Mouse (Mus musculus): ENCODE data around the gene Fam189b.
A peak's percentile ranks its signal among the peaks of the same experiment; 100 is the strongest.

Gene Fam189b

DNA sequence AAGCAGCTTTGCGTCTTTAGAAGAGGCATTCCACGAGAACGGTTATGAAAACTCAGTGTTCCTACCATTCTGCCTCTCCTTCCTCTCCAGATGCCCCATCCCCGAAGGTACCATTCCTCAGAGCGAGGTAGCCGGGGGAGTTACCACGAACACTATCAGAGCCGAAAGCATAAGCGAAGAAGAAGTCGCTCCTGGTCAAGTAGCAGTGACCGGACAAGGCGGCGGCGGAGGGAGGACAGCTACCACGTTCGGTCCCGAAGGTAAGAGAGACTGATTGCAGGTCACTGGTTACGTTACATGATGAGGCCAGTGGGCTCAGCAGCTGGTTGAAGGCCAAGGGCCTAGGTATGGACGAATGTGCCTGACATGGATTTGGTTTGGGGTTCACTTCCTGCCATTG lies 16.0 kb upstream of the Fam189b start:
- no peak for DNase-seq

DNA sequence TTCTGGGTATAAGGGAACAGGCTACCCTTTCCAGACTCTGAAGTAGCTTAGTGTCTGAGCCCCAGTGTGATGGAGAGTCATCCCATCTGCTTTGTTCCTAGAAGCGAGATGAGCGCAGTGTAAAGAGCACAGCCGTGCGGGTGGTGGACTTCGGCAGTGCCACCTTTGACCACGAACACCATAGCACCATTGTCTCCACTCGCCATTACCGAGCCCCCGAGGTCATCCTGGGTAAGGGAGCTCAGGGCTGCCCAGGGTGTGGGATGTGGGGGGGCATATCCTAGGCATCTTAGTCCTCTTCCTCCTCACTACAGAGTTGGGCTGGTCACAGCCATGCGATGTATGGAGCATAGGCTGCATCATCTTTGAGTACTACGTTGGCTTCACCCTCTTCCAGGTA lies 8.1 kb upstream of the Fam189b start:
- DNase-seq = no peak

GRCm38 (mm10) chr3:89175544-89175943 lies 7.4 kb upstream of the Fam189b start:
- DNase-seq = no peak

GRCm38 (mm10) chr3:89176421-89176820 lies 6.5 kb upstream of the Fam189b start:
- no peak for DNase-seq

- DNase-seq = peak; percentile 78
Measured at GRCm38 (mm10) chr3:89177242-89178106, 5.5 kb upstream of the Fam189b start, which contains the start of gene Scamp3. Gene Scamp3, plus strand, starts transcription at chr3:89177473.

GRCm38 (mm10) chr3:89178107-89178385 lies 4.9 kb upstream of the Fam189b start:
- DNase-seq = no peak

DNA sequence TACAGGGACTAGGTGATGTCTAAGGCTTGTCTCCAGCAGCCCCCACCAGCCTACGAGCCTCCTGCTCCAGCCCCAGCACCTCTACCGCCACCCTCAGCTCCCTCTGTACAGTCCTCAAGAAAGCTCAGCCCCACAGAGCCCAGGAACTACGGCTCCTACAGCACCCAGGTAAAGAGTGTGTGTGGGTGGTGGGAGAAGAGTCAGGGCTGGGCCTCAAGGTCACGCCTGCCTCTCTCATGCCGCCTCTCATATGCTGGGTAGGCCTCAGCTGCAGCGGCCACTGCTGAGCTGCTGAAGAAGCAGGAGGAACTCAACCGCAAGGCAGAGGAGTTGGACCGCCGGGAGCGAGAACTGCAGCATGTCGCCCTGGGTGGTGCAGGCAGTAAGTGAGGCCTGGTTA lies 3.9 kb upstream of the Fam189b start:
- no peak for DNase-seq

GRCm38 (mm10) chr3:89181749-89182500 lies 1.0 kb upstream of the Fam189b start:
- no peak for DNase-seq

DNA sequence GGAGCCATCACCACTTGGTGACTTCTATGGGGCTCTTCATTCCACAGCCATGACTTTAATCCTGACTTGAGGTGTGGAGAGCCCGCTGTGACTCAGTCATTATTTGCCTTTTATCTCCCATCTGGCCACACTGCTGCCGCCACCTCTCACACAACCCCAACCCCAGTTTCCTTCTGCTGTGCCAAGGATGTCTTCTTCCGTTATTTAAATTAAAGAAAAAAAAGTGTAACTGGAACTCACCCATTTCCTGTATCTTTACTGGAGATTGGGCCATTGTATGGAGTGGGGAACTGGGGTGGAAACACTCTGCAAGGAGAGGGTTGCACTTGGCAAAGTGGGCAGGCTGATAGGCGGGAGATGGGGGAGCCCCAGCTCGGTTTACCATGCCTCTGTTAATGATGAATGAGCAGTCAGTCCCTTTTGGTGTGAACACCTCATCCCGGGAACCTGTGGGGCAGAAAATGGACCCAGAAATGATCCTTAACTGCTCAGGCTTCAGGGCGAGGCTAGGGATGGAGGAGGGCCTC lies 349 bp upstream of the Fam189b start:
- DNase-seq = no peak

GRCm38 (mm10) chr3:89183959-89184315 lies 994 bp downstream of the Fam189b start:
- no peak for DNase-seq

DNA sequence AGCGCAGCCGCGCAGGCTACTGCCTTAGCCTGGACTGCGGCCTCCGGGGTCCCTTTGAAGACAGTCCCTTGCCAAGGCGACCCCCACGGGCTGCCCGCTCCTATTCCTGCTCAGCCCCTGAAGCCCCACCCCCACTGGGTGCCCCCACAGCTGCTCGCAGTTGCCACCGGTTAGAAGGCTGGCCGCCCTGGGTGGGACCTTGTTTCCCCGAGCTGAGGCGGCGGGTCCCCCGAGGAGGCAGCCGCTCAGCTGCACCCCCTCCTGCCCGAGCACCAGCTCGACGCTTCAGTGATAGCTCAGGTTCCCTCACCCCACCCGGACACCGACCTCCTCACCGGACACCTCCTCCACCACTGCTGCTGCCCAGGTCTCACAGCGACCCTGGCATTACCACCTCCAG lies 4.3 kb downstream of the Fam189b start:
- DNase-seq = no peak

DNA sequence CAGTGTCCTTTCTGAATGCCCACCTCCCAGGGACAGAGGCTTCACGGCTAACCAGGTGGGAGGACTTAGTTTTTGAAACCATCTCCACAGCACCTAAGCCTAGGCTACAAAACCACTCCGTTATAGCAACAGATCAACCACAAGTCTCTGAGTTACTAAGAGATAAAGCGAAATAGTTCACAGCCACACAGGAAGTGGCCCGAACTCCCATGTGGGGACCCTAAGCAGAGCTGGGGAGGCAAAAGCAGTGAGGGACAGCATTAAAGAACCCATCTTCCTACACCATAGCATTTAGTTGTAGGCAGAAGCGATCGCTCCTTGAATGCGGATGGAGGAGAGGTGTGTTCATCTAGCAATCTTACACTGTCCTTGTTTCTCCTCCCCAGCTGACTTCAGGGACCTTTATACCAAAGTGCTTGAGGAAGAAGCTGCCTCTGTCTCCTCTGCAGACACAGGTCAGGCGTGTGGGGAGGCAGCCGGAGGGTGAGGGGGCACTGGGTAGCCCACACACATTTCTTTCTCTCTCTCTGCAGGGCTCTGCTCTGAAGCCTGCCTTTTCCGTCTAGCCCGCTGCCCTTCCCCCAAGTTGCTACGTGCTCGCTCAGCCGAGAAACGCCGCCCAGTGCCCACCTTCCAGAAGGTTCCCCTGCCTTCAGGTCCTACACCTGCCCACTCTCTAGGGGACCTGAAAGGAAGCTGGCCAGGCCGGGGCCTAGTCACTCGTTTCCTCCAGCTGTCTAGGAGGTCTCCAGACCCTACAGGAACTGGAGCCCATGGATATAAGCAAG lies 4.9 kb downstream of the Fam189b start:
- DNase-seq = no peak

DNA sequence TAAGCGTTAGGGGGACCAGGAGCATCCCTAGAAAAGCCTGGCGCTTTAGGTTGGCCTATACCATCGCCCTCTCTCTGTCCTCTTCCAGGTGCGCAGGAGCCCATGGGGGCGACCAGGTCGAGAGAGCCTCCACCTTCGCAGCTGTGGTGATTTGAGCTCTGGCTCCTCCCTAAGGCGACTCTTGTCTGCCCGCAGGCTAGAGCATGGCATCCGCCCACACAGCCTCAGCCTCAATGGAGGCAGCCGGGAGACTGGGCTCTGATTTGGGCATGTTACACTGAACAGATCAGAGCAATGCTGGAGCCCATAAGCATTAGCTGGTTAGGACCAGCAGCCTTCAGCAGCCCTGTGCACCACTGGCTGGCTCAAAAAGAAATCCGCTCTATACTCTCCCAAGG lies 5.5 kb downstream of the Fam189b start:
- no peak for DNase-seq

DNA sequence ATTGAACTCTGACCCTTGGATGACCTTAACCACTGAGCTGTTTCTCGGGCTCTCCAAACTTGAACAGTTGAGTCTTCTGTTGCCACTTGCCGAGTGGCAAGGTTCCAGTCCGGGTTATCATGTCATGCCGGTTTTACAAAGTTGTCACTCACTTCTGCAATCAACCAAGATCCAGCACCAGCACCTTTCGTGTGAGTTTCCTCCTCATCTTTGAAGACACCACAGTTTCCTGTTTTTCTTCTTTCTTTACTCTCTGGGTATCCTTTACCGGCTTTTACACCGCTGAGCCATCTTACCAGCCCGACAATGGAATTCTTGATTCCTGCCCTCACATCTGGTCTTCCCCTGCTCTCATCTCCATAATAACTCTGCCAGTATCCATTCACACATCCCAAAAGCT lies 7.5 kb downstream of the Fam189b start:
- DNase-seq = no peak

DNA sequence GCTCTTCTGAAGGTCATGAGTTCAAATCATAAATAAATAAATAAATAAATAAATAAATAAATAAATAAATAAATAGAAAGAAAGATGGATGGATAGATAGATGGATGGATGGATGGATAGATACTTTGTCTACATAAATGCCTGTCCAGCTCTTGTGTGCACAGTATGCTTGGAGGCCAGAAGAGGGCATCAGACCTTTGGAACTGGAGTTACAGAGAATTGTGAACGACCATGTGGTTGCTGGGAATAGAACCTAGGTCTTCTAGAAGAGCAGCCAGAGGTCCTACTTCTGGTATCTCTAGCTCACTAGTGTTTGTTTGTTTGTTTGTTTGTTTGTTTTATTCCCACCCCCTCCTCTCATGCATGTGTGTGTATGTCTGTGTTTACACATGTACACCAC lies 10.4 kb downstream of the Fam189b start:
- no peak for DNase-seq

GRCm38 (mm10) chr3:89193853-89194252 lies 10.9 kb downstream of the Fam189b start:
- no peak for DNase-seq

- DNase-seq = peak; percentile 75
Measured at GRCm38 (mm10) chr3:89195979-89196877, 13.3 kb downstream of the Fam189b start.

- DNase-seq = no peak
Measured at GRCm38 (mm10) chr3:89199839-89200238, 16.9 kb downstream of the Fam189b start.

DNA sequence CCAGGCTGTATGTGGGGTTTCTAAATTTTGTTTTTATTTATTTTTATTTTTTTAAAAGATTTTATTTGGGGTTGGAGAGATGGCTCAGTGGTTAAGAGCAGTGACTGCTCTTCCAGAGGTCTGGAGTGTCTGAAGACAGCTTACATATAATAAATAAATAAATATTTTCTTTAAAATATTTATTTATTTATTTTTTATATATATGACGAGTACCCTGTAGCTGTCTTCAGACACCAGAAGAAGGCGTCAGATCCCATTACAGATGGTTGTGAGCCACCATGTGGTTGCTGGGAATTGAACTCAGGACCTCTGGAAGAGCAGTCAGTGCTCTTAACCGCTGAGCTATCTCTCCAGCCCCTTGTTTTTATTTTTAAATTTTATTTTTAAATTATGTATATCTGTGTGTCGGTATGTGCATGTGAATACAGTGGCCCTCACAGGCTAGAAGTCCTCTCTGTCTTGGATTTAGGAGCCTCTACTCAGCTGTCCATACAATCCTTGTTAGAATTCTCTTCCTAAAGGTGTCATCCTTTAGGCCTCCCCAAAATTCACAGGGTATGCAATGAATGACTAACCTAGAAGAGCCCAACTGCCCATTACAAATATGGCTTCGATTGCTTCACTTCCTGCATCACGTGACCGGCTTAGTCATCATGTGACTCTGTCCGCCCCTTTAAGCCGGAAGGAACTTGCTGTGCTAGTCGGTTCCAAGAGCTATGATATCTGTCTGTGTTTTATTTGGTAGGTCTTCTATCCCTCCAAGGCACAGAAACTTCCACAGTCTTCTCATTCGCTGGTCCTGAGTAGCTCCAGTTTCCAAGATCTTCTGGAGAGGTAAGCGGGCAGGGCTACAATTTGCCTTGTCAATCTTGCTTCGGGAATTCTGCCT lies 19.6 kb downstream of the Fam189b start, which contains the start of gene Gba:
Gene Gba, plus strand, starts transcription at position 676 of the 889 bp plus-strand sequence.
- DNase-seq = peak; percentile 86

- DNase-seq = no peak
Measured at GRCm38 (mm10) chr3:89203142-89203514, 20.2 kb downstream of the Fam189b start.

GRCm38 (mm10) chr3:89206079-89206478 lies 23.1 kb downstream of the Fam189b start:
- no peak for DNase-seq
